Mouse (Mus musculus) liver, embryonic 14.5 days (tissue): ENCODE results near the gene B3galnt1.

Experiments used
- CTCF ChIP-seq: IDR thresholded peaks from 2 replicates; pipeline ENCODE4 v1.5.1; 2016; ENCODE audit warnings: antibody characterized with exemption, low read depth, control low read depth
- EP300 ChIP-seq: IDR thresholded peaks from 2 replicates; pipeline ENCODE4 v1.6.1; 2016; ENCODE audit warnings: antibody characterized with exemption, low read depth

GRCm38 (mm10) chr3:69598261-69599165 lies at the start of gene B3galnt1:
- peak; percentile 43; the same call in 1 of the 2 replicates for TF ChIP-seq CTCF
- TF ChIP-seq EP300, result no peak
